Mouse (Mus musculus): ENCODE measurements around the gene Arpc3. TPM values are rescaled to one million over a fixed set of nuclear protein-coding genes. Genes with fewer than 3 reads are reported as not detected.
A peak's percentile ranks its signal among the peaks of the same experiment; 100 is the strongest.
"Not testable (repeated sequence)": the region's sequence is repeated elsewhere in the genome, so short reads cannot be mapped to it uniquely, and the experiment has no call there.

Arpc3 gene
- polyA plus RNA-seq, 1 experiment from 2014 or later: 129 TPM

GRCm38 (mm10) chr5:122420676-122421075, 29.0 kb downstream of the Arpc3 start:
- not testable (repeated sequence) for H3K4me3 ChIP-seq (replicated peaks); H3K9ac ChIP-seq; ATAC-seq (ENCODE audit: insufficient number of reproducible peaks, low FRiP score, low TSS enrichment, low read depth); H3K4me2 ChIP-seq (replicated peaks); H3K27ac ChIP-seq (replicated peaks); H3K36me3 ChIP-seq; H3K27me3 ChIP-seq; H3K9me3 ChIP-seq (replicated peaks)
- whole genome bisulfite sequencing: 71% methylated on average over 4 of the region's 4 CpGs
- peaks cover 22% of the 10 kb centered on the region for H3K4me1 ChIP-seq

- Histone ChIP-seq H3K4me2 (replicated peaks) (peak within 1 kb of the TSS; percentile 83), H3K4me3 (replicated peaks) (peak within 1 kb of the TSS; percentile 96), H3K4me1 (peaks cover 22% of the 10 kb centered on the region), H3K9ac (peak within 1 kb of the TSS; percentile 91), H3K27ac (replicated peaks) (peak within 1 kb of the TSS; percentile 92), H3K27me3 (no peaks in the 10 kb centered on the region), H3K9me3 (replicated peaks) (no peaks in the 10 kb centered on the region), H3K36me3 (0 out of 2 replicates have a peak, but pooled peaks cover 6% of the 10 kb centered on the region)
- 21% methylated on average over 17 of the region's 17 CpGs for WGBS
- ATAC-seq (ENCODE audit: insufficient number of reproducible peaks, low FRiP score, low TSS enrichment, low read depth): peak; percentile 39
Measured at GRCm38 (mm10) chr5:122421271-122422068, 29.8 kb downstream of the Arpc3 start, which contains the start of gene Anapc7. TSS of gene Anapc7 (plus strand) at chr5:122421693.

GRCm38 (mm10) chr5:122422071-122422964, 30.6 kb downstream of the Arpc3 start:
- H3K9me3 ChIP-seq (replicated peaks): no peaks in the 10 kb centered on the region
- H3K27ac ChIP-seq (replicated peaks): peak overlapping the region; percentile 92
- H3K4me3 ChIP-seq (replicated peaks): peak overlapping the region; percentile 96
- peak; percentile 88 for ATAC-seq (ENCODE audit: insufficient number of reproducible peaks, low FRiP score, low TSS enrichment, low read depth)
- 0 out of 2 replicates have a peak, but pooled peaks cover 6% of the 10 kb centered on the region for H3K36me3 ChIP-seq
- WGBS: under 1% methylated on average over 73 of the region's 73 CpGs
- H3K4me2 ChIP-seq (replicated peaks): peak overlapping the region; percentile 83
- H3K9ac ChIP-seq: peak overlapping the region; percentile 91
- no peaks in the 10 kb centered on the region for H3K27me3 ChIP-seq
- peaks cover 22% of the 10 kb centered on the region for H3K4me1 ChIP-seq

GRCm38 (mm10) chr5:122423083-122423482, 31.4 kb downstream of the Arpc3 start:
- Histone ChIP-seq H3K27me3 (no peaks in the 10 kb centered on the region), H3K9ac (peak overlapping the region; percentile 91), H3K9me3 (replicated peaks) (no peaks in the 10 kb centered on the region), H3K36me3 (peaks cover 13% of the 10 kb centered on the region), H3K27ac (replicated peaks) (0 out of 2 replicates have a peak overlapping the region, but pooled peaks have one; percentile 92), H3K4me2 (replicated peaks) (peak overlapping the region; percentile 83), H3K4me3 (replicated peaks) (peak overlapping the region; percentile 96), H3K4me1 (peaks cover 22% of the 10 kb centered on the region)
- no peak for ATAC-seq (ENCODE audit: insufficient number of reproducible peaks, low FRiP score, low TSS enrichment, low read depth)
- 24% methylated on average over 15 of the region's 15 CpGs for WGBS

- H3K9me3 ChIP-seq (replicated peaks): no peaks in the 10 kb centered on the region
- no peak overlapping the region for H3K9ac ChIP-seq
- H3K36me3 ChIP-seq: peaks cover 37% of the 10 kb centered on the region
- WGBS: 87% methylated on average over 2 of the region's 2 CpGs
- H3K4me2 ChIP-seq (replicated peaks): no peak overlapping the region
- H3K27ac ChIP-seq (replicated peaks): no peak overlapping the region
- no peak overlapping the region for H3K4me3 ChIP-seq (replicated peaks)
- no peak for ATAC-seq (ENCODE audit: insufficient number of reproducible peaks, low FRiP score, low TSS enrichment, low read depth)
- H3K27me3 ChIP-seq: no peaks in the 10 kb centered on the region
- H3K4me1 ChIP-seq: peaks cover 22% of the 10 kb centered on the region
Measured at GRCm38 (mm10) chr5:122425550-122425949, 33.9 kb downstream of the Arpc3 start.

- 92% methylated on average over 4 of the region's 4 CpGs for WGBS
- H3K9ac ChIP-seq: no peak overlapping the region
- no peaks in the 10 kb centered on the region for H3K27me3 ChIP-seq
- no peak for ATAC-seq (ENCODE audit: insufficient number of reproducible peaks, low FRiP score, low TSS enrichment, low read depth)
- no peaks in the 10 kb centered on the region for H3K9me3 ChIP-seq (replicated peaks)
- no peaks in the 10 kb centered on the region for H3K4me1 ChIP-seq
- no peak overlapping the region for H3K4me3 ChIP-seq (replicated peaks)
- no peak overlapping the region for H3K27ac ChIP-seq (replicated peaks)
- no peak overlapping the region for H3K4me2 ChIP-seq (replicated peaks)
- peaks cover 81% of the 10 kb centered on the region for H3K36me3 ChIP-seq
Measured at GRCm38 (mm10) chr5:122430036-122430775, 38.5 kb downstream of the Arpc3 start.

- Histone ChIP-seq H3K27ac (replicated peaks) (no peak overlapping the region), H3K36me3 (peaks cover 85% of the 10 kb centered on the region), H3K9ac (no peak overlapping the region), H3K4me2 (replicated peaks) (no peak overlapping the region), H3K4me1 (no peaks in the 10 kb centered on the region), H3K27me3 (no peaks in the 10 kb centered on the region), H3K9me3 (replicated peaks) (no peaks in the 10 kb centered on the region), H3K4me3 (replicated peaks) (no peak overlapping the region)
- ATAC-seq (ENCODE audit: insufficient number of reproducible peaks, low FRiP score, low TSS enrichment, low read depth): no peak
- 90% methylated on average over 8 of the region's 8 CpGs for WGBS
Measured at GRCm38 (mm10) chr5:122431221-122431620, 39.5 kb downstream of the Arpc3 start.

GRCm38 (mm10) chr5:122434541-122434940, 42.9 kb downstream of the Arpc3 start:
- Histone ChIP-seq H3K9me3 (replicated peaks) (no peaks in the 10 kb centered on the region), H3K4me1 (no peaks in the 10 kb centered on the region), H3K27ac (replicated peaks) (no peak overlapping the region), H3K4me2 (replicated peaks) (no peak overlapping the region), H3K36me3 (peaks cover 96% of the 10 kb centered on the region), H3K27me3 (no peaks in the 10 kb centered on the region), H3K9ac (no peak overlapping the region), H3K4me3 (replicated peaks) (no peak overlapping the region)
- ATAC-seq (ENCODE audit: insufficient number of reproducible peaks, low FRiP score, low TSS enrichment, low read depth): no peak
- WGBS: 71% methylated on average over 4 of the region's 4 CpGs

GRCm38 (mm10) chr5:122439400-122440094, 47.9 kb downstream of the Arpc3 start:
- no peak overlapping the region for H3K9ac ChIP-seq
- H3K4me3 ChIP-seq (replicated peaks): no peak overlapping the region
- peak overlapping the region; percentile 48; the same call in 1 of the 2 replicates for H3K27ac ChIP-seq (replicated peaks)
- no peaks in the 10 kb centered on the region for H3K4me1 ChIP-seq
- H3K4me2 ChIP-seq (replicated peaks): no peak overlapping the region
- H3K27me3 ChIP-seq: no peaks in the 10 kb centered on the region
- ATAC-seq (ENCODE audit: insufficient number of reproducible peaks, low FRiP score, low TSS enrichment, low read depth): peak; percentile 51
- whole genome bisulfite sequencing: 81% methylated on average over 19 of the region's 19 CpGs
- H3K36me3 ChIP-seq: peaks cover 99% of the 10 kb centered on the region
- no peaks in the 10 kb centered on the region for H3K9me3 ChIP-seq (replicated peaks)

GRCm38 (mm10) chr5:122440095-122440630, 48.5 kb downstream of the Arpc3 start:
- no peak for ATAC-seq (ENCODE audit: insufficient number of reproducible peaks, low FRiP score, low TSS enrichment, low read depth)
- WGBS: 96% methylated on average over 12 of the region's 12 CpGs

More at GRCm38 (mm10) chr5:122440095-122440630, 48.5 kb downstream of the Arpc3 start:
- Histone ChIP-seq H3K4me3 (replicated peaks) (no peak overlapping the region), H3K36me3 (peaks cover 99% of the 10 kb centered on the region), H3K9me3 (replicated peaks) (no peaks in the 10 kb centered on the region), H3K27me3 (no peaks in the 10 kb centered on the region), H3K4me1 (no peaks in the 10 kb centered on the region), H3K27ac (replicated peaks) (peak overlapping the region; percentile 25; the same call in 1 of the 2 replicates), H3K4me2 (replicated peaks) (no peak overlapping the region), H3K9ac (no peak overlapping the region)
